Mouse (Mus musculus) small intestine, adult 2 months (tissue): Measurements from ENCODE around the gene Zmynd8.

ENCODE experiments used
- CTCF ChIP-seq: fragments of 200-500 bp; IDR thresholded peaks from 2 replicates; pipeline ENCODE4 v1.5.1; 2012; ENCODE audit warnings: low read depth, mild to moderate bottlenecking, control low read depth, inconsistent platforms, low read length, moderate library complexity, mixed read lengths; ENCODE audit not compliant: insufficient replicate concordance, insufficient read length; ENCODE audit errors: extremely low read depth
- POLR2A ChIP-seq: fragments of 200-500 bp; IDR thresholded peaks from 2 replicates; pipeline ENCODE4 v1.6.1; 2012; ENCODE audit warnings: low read depth, mild to moderate bottlenecking, control low read depth, inconsistent platforms, low read length, moderate library complexity

DNA sequence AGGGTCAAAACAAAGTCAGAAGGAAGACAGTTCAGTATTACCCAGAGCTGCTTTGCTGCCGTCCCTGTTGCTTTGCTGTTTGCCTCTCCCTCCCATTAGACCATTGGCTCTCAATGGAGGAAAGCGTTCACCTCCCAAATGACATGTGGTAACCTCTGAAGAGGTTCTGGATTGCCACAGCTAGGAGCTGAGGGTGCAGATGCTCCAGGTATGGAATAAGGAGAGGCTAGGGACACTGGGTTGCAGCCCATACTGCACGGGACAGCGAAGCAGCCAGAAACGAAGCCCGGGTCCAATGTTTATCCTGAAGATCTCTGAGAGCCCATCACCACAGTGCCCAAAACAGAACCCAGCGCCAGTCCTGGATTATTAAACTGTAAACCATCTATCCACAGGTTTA is 9.6 kb downstream of the Zmynd8 start:
- TF ChIP-seq CTCF = no peak
- no peak for TF ChIP-seq POLR2A
